Mouse (Mus musculus) limb, embryonic 10.5 days (tissue): ENCODE measurements at regions not wholly inside any gene's neighbourhood (a gene's known extent, or its start where the extent isn't known, plus 50 kb on each side); places are given as distances from the start of the nearest gene placed in this dataset.

Source experiments
- DNase-seq: peaks from one replicate; pipeline ENCODE4 v3.0.0-alpha.2; 2017; ENCODE audit warnings: low spot score
- H3K27ac ChIP-seq: fragments of 300-500 bp; sonication (generic); 2 replicates; pipeline ENCODE4 v1.5.1; 2016; ENCODE audit warnings: mild to moderate bottlenecking
- H3K27me3 ChIP-seq: fragments of 300-500 bp; sonication (generic); 2 replicates; pipeline ENCODE4 v1.6.1; 2016; ENCODE audit warnings: low read depth, mild to moderate bottlenecking; ENCODE audit not compliant: poor library complexity, severe bottlenecking
- H3K36me3 ChIP-seq: fragments of 300-500 bp; sonication (generic); 2 replicates; pipeline ENCODE4 v1.6.1; 2016; ENCODE audit warnings: mild to moderate bottlenecking, moderate library complexity
- H3K4me1 ChIP-seq: fragments of 300-500 bp; sonication (generic); 2 replicates; pipeline ENCODE4 v1.6.1; 2016
- H3K4me3 ChIP-seq: fragments of 300-500 bp; sonication (generic); 2 replicates; pipeline ENCODE4 v1.5.1; 2016; ENCODE audit warnings: mild to moderate bottlenecking, moderate library complexity
- H3K9me3 ChIP-seq: fragments of 300-500 bp; sonication (generic); replicated peaks from 2 replicates; pipeline ENCODE4 v1.6.1; 2016; ENCODE audit warnings: mild to moderate bottlenecking
- WGBS: fragments of 180-500 bp; shearing (Covaris S2); methylation state at CpG from one replicate; pipeline ENCODE4 v1.1.7; 2016; 5-methylcytosine and 5-hydroxymethylcytosine counted together

GRCm38 (mm10) chr4:150730061-150730812 is 78.3 kb upstream of the Slc45a1 start:
- Histone ChIP-seq H3K27me3 (no peaks in the 10 kb centered on the region), H3K27ac (no peak overlapping the region), H3K36me3 (no peaks in the 10 kb centered on the region), H3K4me3 (no peak overlapping the region), H3K4me1 (peaks cover 20% of the 10 kb centered on the region), H3K9me3 (no peaks in the 10 kb centered on the region)
- no peak for DNase-seq
- WGBS: 51% methylated on average over 12 of the region's 12 CpGs

GRCm38 (mm10) chr4:150726539-150726938 is 74.6 kb upstream of the Slc45a1 start:
- Histone ChIP-seq H3K27ac (no peak overlapping the region), H3K36me3 (no peaks in the 10 kb centered on the region), H3K27me3 (no peaks in the 10 kb centered on the region), H3K4me1 (peaks cover 31% of the 10 kb centered on the region), H3K9me3 (no peaks in the 10 kb centered on the region), H3K4me3 (no peak overlapping the region)
- DNase-seq: no peak
- 64% methylated on average over 4 of the region's 4 CpGs for WGBS

DNA sequence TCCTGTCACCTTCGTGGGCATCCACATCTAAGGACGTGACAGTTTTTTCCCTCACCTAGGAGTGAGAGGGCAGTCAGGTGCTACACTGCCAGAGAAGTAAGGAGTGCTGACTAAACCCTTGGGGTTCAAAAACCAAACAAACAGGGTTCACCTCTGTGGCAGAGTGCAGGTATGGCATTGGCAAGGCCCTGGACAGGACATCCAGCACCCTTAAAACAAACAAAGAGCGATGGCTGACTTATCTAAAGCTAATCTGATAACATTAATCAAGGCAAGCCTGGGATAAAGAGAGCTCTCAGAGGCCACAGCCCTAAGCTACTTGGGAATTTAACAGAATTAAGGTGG is 74.1 kb upstream of the Slc45a1 start:
- WGBS: 89% methylated on average over 3 of the region's 3 CpGs
- no peak for DNase-seq
- Histone ChIP-seq H3K4me1 (peaks cover 31% of the 10 kb centered on the region), H3K36me3 (no peaks in the 10 kb centered on the region), H3K9me3 (no peaks in the 10 kb centered on the region), H3K27ac (no peak overlapping the region), H3K27me3 (no peaks in the 10 kb centered on the region), H3K4me3 (no peak overlapping the region)

DNA sequence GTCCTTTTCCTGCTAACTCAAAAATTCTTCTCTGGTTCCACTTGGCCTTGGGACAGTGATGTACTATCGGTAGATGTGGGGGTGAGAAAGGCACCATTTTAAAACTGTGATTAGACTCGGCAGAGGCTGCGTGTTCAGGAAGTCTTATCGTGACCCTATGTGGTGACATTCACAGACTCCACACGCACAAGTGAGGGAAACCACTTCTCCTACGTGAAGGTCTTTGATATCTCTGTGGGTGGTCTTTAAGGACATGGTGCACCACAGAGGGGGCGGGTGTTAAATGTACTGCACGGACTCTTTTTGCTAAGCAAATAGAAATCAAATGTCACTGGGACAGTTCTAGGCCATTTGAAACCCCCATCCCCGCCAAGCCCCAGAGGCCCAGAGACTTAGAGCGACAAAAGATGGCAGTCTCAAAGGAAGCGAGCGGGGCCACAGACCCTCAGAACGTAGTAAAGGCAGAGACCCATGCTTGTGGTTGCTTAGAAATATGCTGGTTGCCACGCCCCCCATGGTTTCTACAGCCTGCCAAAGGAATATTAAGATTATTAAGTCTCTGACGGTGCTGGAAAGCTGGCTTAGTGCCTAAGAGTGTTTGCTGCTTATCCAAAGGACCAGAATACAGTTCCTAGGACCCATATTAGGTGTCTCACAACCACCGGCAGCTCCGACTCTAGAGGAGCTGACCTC is 73.6 kb upstream of the Slc45a1 start:
- Histone ChIP-seq H3K4me3 (no peak overlapping the region), H3K4me1 (peaks cover 31% of the 10 kb centered on the region), H3K27me3 (no peaks in the 10 kb centered on the region), H3K36me3 (no peaks in the 10 kb centered on the region), H3K27ac (no peak overlapping the region), H3K9me3 (no peaks in the 10 kb centered on the region)
- 87% methylated on average over 17 of the region's 17 CpGs for WGBS
- no peak for DNase-seq

GRCm38 (mm10) chr4:150724823-150725222 is 72.8 kb upstream of the Slc45a1 start:
- H3K4me3 ChIP-seq: no peak overlapping the region
- H3K9me3 ChIP-seq: no peaks in the 10 kb centered on the region
- H3K27ac ChIP-seq: no peak overlapping the region
- no peak for DNase-seq
- H3K4me1 ChIP-seq: peaks cover 32% of the 10 kb centered on the region
- H3K36me3 ChIP-seq: no peaks in the 10 kb centered on the region
- WGBS: 75% methylated on average over 11 of the region's 11 CpGs
- H3K27me3 ChIP-seq: no peaks in the 10 kb centered on the region

GRCm38 (mm10) chr4:150721619-150722283 is 69.8 kb upstream of the Slc45a1 start:
- Histone ChIP-seq H3K27me3 (no peaks in the 10 kb centered on the region), H3K27ac (no peak overlapping the region), H3K36me3 (no peaks in the 10 kb centered on the region), H3K9me3 (no peaks in the 10 kb centered on the region), H3K4me3 (no peak overlapping the region), H3K4me1 (peaks cover 42% of the 10 kb centered on the region)
- WGBS: 56% methylated on average over 12 of the region's 12 CpGs
- DNase-seq: no peak

DNA sequence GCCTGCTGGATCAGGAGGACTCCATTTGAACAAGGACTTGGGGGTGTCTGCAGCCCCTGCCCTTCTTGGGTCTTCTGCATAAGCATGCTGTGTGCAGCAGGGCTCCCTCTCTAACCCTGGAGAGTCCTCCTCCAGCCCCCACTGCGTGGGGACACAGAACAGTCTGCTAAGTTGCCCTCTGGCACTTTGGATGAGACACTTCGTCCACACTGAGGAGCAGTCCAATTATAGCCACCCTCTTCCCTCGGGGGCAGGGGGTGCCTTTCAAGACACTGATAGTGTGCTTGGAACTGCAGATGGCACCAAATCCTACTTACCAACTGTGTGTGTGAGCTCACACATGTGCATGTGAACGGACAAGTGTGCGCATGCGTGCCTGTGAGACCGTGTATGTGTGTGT is 65.9 kb upstream of the Slc45a1 start:
- no peaks in the 10 kb centered on the region for H3K27me3 ChIP-seq
- WGBS: 81% methylated on average over 7 of the region's 7 CpGs
- H3K4me3 ChIP-seq: no peak overlapping the region
- no peaks in the 10 kb centered on the region for H3K9me3 ChIP-seq
- H3K36me3 ChIP-seq: no peaks in the 10 kb centered on the region
- H3K27ac ChIP-seq: peak overlapping the region; percentile 34; the same call in 1 of the 2 replicates
- H3K4me1 ChIP-seq: peaks cover 42% of the 10 kb centered on the region
- DNase-seq: no peak

DNA sequence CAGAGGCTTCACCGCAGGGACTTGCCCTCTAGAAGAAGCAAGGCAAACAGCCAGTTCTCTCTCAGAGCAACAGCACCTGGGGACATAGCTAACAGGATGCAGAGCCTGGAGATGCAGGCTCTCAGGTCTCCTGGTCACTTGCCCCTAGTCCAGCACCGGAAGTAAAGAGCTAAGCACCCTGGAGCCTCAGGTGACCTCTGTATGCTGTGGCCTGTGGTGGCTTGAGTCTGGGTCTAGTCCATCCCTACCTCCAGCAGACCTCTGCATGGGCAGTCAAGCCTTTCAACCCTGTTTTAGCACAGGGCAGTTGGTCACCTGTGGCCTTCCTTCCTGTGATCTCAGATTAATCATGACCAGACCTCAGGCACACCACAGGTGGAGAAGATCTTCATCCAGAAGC is 63.1 kb upstream of the Slc45a1 start:
- DNase-seq: no peak
- Histone ChIP-seq H3K27ac (peak overlapping the region; percentile 36; the same call in 1 of the 2 replicates), H3K9me3 (no peaks in the 10 kb centered on the region), H3K4me3 (no peak overlapping the region), H3K27me3 (no peaks in the 10 kb centered on the region), H3K36me3 (no peaks in the 10 kb centered on the region), H3K4me1 (peaks cover 36% of the 10 kb centered on the region)
- WGBS: 84% methylated on average over 2 of the region's 2 CpGs

DNA sequence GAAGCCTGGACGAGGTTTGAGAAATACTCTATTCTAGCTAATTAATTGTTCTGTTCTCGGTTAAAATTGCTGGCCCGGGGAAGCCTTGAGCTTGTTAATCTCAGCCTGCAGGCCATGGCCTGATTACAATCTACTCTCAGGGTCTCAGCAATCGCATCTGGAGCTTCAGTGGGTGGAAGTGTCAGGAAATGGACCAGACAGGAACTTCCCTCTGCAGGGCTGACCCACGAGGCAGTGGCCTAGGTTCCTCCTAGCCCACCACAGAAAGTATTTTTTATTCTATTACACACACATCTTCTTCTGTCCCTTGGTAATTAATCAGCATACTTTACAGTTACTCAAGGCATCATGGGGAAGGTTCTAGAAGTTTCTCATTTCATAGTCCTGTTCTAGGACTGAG is 61.3 kb upstream of the Slc45a1 start:
- Histone ChIP-seq H3K4me3 (no peak overlapping the region), H3K27ac (peak overlapping the region; percentile 50), H3K9me3 (no peaks in the 10 kb centered on the region), H3K4me1 (peaks cover 39% of the 10 kb centered on the region), H3K36me3 (no peaks in the 10 kb centered on the region), H3K27me3 (no peaks in the 10 kb centered on the region)
- no peak for DNase-seq
- 36% methylated on average over 5 of the region's 5 CpGs for WGBS

GRCm38 (mm10) chr4:150712856-150713255 is 60.9 kb upstream of the Slc45a1 start:
- Histone ChIP-seq H3K27ac (peak overlapping the region; percentile 21; the same call in 1 of the 2 replicates), H3K27me3 (no peaks in the 10 kb centered on the region), H3K4me1 (peaks cover 39% of the 10 kb centered on the region), H3K9me3 (no peaks in the 10 kb centered on the region), H3K36me3 (no peaks in the 10 kb centered on the region), H3K4me3 (no peak overlapping the region)
- 79% methylated on average over 10 of the region's 10 CpGs for WGBS
- no peak for DNase-seq

DNA sequence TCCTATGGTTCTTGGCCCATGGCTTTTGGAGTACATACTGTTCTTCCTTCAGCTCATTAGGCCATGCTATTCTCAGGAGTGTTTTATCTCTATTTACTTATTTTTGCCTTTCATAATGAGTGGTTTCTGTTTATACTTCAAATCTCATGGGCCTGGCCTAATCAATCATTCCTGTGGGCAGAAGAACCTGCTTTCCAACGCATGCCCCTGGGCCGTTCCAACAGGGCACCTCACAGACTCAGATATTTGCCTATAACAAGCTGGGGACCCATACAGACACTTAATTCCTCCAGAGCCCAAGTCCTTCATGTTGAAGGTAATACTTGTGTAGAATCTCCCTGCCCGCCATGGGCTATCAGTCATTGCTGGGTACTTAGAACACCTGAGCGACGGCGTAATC is 59.7 kb upstream of the Slc45a1 start:
- 92% methylated on average over 6 of the region's 6 CpGs for WGBS
- H3K9me3 ChIP-seq: no peaks in the 10 kb centered on the region

DNA sequence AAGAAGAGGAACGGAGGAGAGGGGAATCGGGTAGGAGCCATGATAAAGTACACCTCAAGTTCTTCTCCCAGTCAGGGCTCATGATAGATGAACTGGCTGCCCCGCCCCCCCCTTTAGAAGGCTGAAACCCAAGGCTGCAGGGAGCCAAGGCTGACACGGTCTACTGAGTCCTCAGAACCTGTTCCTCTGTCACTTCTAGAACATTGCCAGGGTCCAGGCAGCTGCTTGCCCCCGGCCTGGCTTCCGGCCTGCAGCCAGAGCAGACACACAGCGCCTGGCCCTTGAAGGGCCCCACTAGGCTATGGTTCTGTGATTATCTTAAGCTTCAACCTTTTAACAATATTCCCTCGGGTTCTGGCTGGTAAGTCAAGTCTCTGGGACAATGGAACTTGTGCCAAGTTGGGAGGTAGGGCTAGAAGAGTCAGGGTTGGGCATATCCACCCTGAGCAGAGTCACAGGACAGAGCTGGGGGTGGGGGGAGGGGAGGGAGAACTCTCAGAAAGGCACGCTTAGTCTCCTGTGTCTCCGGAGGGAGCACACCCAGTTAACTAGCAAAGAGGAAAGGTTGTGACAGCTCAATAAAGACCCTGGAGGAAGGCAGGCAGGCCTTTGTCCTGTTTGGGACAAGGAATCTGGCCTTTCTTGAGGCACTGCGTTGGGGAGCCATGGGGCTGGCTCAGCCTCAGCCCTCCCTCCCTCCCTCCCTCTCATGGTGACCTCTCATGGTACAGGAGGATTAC is 57.6 kb upstream of the Slc45a1 start:
- peaks cover 32% of the 10 kb centered on the region for H3K4me1 ChIP-seq
- no peak overlapping the region for H3K4me3 ChIP-seq
- H3K27me3 ChIP-seq: 0 out of 2 replicates have a peak, but pooled peaks cover 4% of the 10 kb centered on the region
- no peak for DNase-seq
- H3K9me3 ChIP-seq: no peaks in the 10 kb centered on the region
- peak overlapping the region; percentile 73 for H3K27ac ChIP-seq
- 51% methylated on average over 11 of the region's 11 CpGs for WGBS
- H3K36me3 ChIP-seq: no peaks in the 10 kb centered on the region

More for the DNA sequence above, 59.7 kb upstream of the Slc45a1 start:
- Histone ChIP-seq H3K36me3 (no peaks in the 10 kb centered on the region), H3K4me3 (no peak overlapping the region), H3K4me1 (peaks cover 37% of the 10 kb centered on the region), H3K27me3 (0 out of 2 replicates have a peak, but pooled peaks cover 4% of the 10 kb centered on the region), H3K27ac (no peak overlapping the region)
- no peak for DNase-seq
